Mouse (Mus musculus) stomach, postnatal 0 days (tissue): ENCODE measurements around the gene Rpl37a.

Source experiments
- CTCF ChIP-seq: IDR thresholded peaks from 2 replicates; pipeline ENCODE4 v1.5.1; 2016; ENCODE audit warnings: antibody characterized with exemption, low read depth, mild to moderate bottlenecking, moderate library complexity
- EP300 ChIP-seq: optimal IDR thresholded peaks from 2 replicates; pipeline ENCODE3; 2016; ENCODE audit warnings: antibody characterized with exemption

DNA sequence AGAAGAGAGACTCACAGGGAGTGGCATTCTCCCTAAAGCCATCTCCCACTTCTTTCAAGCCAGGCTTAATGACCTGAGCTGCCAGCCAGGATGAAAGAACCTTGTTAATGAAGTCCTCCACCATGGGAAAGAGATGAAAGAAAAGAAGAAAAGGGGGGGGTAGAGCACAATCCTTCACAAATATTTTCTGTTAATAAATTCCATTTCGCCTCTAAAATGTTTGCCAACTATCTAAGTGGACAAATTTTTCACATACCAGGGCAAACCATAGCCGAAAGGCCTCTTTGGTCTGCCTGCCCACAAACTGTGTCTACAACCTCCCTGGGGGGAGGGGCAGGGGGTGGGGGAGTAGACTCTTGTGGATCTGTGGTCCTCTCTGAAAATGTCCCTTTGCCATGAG lies 44.7 kb downstream of the Rpl37a start:
- no peak for TF ChIP-seq CTCF
- TF ChIP-seq EP300 = no peak
